Mouse (Mus musculus): ENCODE data around the gene Rad51c. TPM values are rescaled to one million over a fixed set of nuclear protein-coding genes. Genes with fewer than 3 reads are reported as not detected.
"Not testable (repeated sequence)": the region's sequence is repeated elsewhere in the genome, so short reads cannot be mapped to it uniquely, and the experiment has no call there.

Gene Rad51c
- polyA plus RNA-seq, 1 experiment, result 4.0 TPM

GRCm38 (mm10) chr11:87427273-87428050 lies 22.7 kb upstream of the Rad51c start:
- H3K4me3 ChIP-seq (ENCODE audit: insufficient read depth, poor library complexity, severe bottlenecking), result no peak overlapping the region
- no peaks in the 10 kb centered on the region for H3K79me3 ChIP-seq (ENCODE audit: low read depth)
- H3K27me3 ChIP-seq (ENCODE audit: control insufficient read depth, insufficient read depth, insufficient read length), result no peaks in the 10 kb centered on the region
- H3K79me2 ChIP-seq (ENCODE audit: control insufficient read depth, insufficient read depth), result no peaks in the 10 kb centered on the region
- TF ChIP-seq CTCF (IDR thresholded peaks at IDR 0.05; ENCODE audit: control insufficient read depth, insufficient read depth, insufficient read length), result no peak
- TF ChIP-seq CEBPB (IDR thresholded peaks at IDR 0.05; ENCODE audit: low read depth), result no peak
- no peak for TF ChIP-seq USF1 (IDR thresholded peaks at IDR 0.05; ENCODE audit: low read depth)
- no peak for TF ChIP-seq FOSL1 (IDR thresholded peaks at IDR 0.05; ENCODE audit: insufficient read depth, low read length, poor library complexity, severe bottlenecking)
- TF ChIP-seq MYOG (IDR thresholded peaks at IDR 0.05; ENCODE audit: control insufficient read depth, extremely low read depth, insufficient read length), result no peak
- TF ChIP-seq MAX (IDR thresholded peaks at IDR 0.05), result no peak
- no peak for TF ChIP-seq MYOD1 (IDR thresholded peaks at IDR 0.05; ENCODE audit: control insufficient read depth, insufficient read length, low read depth)
- H3K36me3 ChIP-seq (ENCODE audit: control insufficient read depth, insufficient read depth), result no peaks in the 10 kb centered on the region
- no peak overlapping the region for H3ac ChIP-seq (ENCODE audit: control insufficient read depth, insufficient read length, low read depth)

GRCm38 (mm10) chr11:87426450-87427250 lies 21.9 kb upstream of the Rad51c start:
- not testable (repeated sequence) for H3K27me3 ChIP-seq (ENCODE audit: control insufficient read depth, insufficient read depth, insufficient read length); H3K79me3 ChIP-seq (ENCODE audit: low read depth); H3ac ChIP-seq (ENCODE audit: control insufficient read depth, insufficient read length, low read depth); H3K79me2 ChIP-seq (ENCODE audit: control insufficient read depth, insufficient read depth); H3K36me3 ChIP-seq (ENCODE audit: control insufficient read depth, insufficient read depth)
- peak overlapping the region; percentile 11 for H3K4me3 ChIP-seq (ENCODE audit: insufficient read depth, poor library complexity, severe bottlenecking)
- TF ChIP-seq MAX (IDR thresholded peaks at IDR 0.05) (peak; percentile 11), CEBPB (IDR thresholded peaks at IDR 0.05; ENCODE audit: low read depth) (peak; percentile 66)

- Histone ChIP-seq H3K36me3 (ENCODE audit: control insufficient read depth, insufficient read depth) (no peaks in the 10 kb centered on the region), H3K4me3 (ENCODE audit: insufficient read depth, poor library complexity, severe bottlenecking) (peak overlapping the region; percentile 11), H3K79me2 (ENCODE audit: control insufficient read depth, insufficient read depth) (no peaks in the 10 kb centered on the region), H3K27me3 (ENCODE audit: control insufficient read depth, insufficient read depth, insufficient read length) (no peaks in the 10 kb centered on the region), H3K79me3 (ENCODE audit: low read depth) (no peaks in the 10 kb centered on the region), H3ac (ENCODE audit: control insufficient read depth, insufficient read length, low read depth) (peak overlapping the region; percentile 18)
- TF ChIP-seq CEBPB (IDR thresholded peaks at IDR 0.05; ENCODE audit: low read depth) (no peak), USF1 (IDR thresholded peaks at IDR 0.05; ENCODE audit: low read depth) (no peak), MYOD1 (IDR thresholded peaks at IDR 0.05; ENCODE audit: control insufficient read depth, insufficient read length, low read depth) (no peak), CTCF (IDR thresholded peaks at IDR 0.05; ENCODE audit: control insufficient read depth, insufficient read depth, insufficient read length) (no peak), MAX (IDR thresholded peaks at IDR 0.05) (no peak), FOSL1 (IDR thresholded peaks at IDR 0.05; ENCODE audit: insufficient read depth, low read length, poor library complexity, severe bottlenecking) (no peak), MYOG (IDR thresholded peaks at IDR 0.05; ENCODE audit: control insufficient read depth, extremely low read depth, insufficient read length) (no peak)
Observed at GRCm38 (mm10) chr11:87426121-87426449, 21.3 kb upstream of the Rad51c start.

GRCm38 (mm10) chr11:87423551-87424325 lies 19.0 kb upstream of the Rad51c start:
- H3K36me3 ChIP-seq (ENCODE audit: control insufficient read depth, insufficient read depth), result no peaks in the 10 kb centered on the region
- H3ac ChIP-seq (ENCODE audit: control insufficient read depth, insufficient read length, low read depth), result no peak overlapping the region

GRCm38 (mm10) chr11:87422511-87423340 lies 18.0 kb upstream of the Rad51c start:
- Histone ChIP-seq H3K36me3 (ENCODE audit: control insufficient read depth, insufficient read depth) (no peaks in the 10 kb centered on the region), H3K79me3 (ENCODE audit: low read depth) (no peaks in the 10 kb centered on the region), H3ac (ENCODE audit: control insufficient read depth, insufficient read length, low read depth) (no peak overlapping the region), H3K27me3 (ENCODE audit: control insufficient read depth, insufficient read depth, insufficient read length) (no peaks in the 10 kb centered on the region), H3K4me3 (ENCODE audit: insufficient read depth, poor library complexity, severe bottlenecking) (peak overlapping the region; percentile 7), H3K79me2 (ENCODE audit: control insufficient read depth, insufficient read depth) (no peaks in the 10 kb centered on the region)
- TF ChIP-seq CTCF (IDR thresholded peaks at IDR 0.05; ENCODE audit: control insufficient read depth, insufficient read depth, insufficient read length), result no peak
- no peak for TF ChIP-seq MYOD1 (IDR thresholded peaks at IDR 0.05; ENCODE audit: control insufficient read depth, insufficient read length, low read depth)
- TF ChIP-seq MAX (IDR thresholded peaks at IDR 0.05), result peak; percentile 40
- TF ChIP-seq CEBPB (IDR thresholded peaks at IDR 0.05; ENCODE audit: low read depth), result peak; percentile 94
- no peak for TF ChIP-seq MYOG (IDR thresholded peaks at IDR 0.05; ENCODE audit: control insufficient read depth, extremely low read depth, insufficient read length)

More at GRCm38 (mm10) chr11:87423551-87424325, 19.0 kb upstream of the Rad51c start:
- Histone ChIP-seq H3K27me3 (ENCODE audit: control insufficient read depth, insufficient read depth, insufficient read length) (no peaks in the 10 kb centered on the region), H3K79me3 (ENCODE audit: low read depth) (no peaks in the 10 kb centered on the region), H3K79me2 (ENCODE audit: control insufficient read depth, insufficient read depth) (no peaks in the 10 kb centered on the region), H3K4me3 (ENCODE audit: insufficient read depth, poor library complexity, severe bottlenecking) (no peak overlapping the region)
- TF ChIP-seq MYOD1 (IDR thresholded peaks at IDR 0.05; ENCODE audit: control insufficient read depth, insufficient read length, low read depth) (no peak), MAX (IDR thresholded peaks at IDR 0.05) (no peak), USF1 (IDR thresholded peaks at IDR 0.05; ENCODE audit: low read depth) (no peak)
